Mouse (Mus musculus) ES-Bruce4 (cell line): ENCODE measurements at regions not wholly inside any gene's neighbourhood (a gene's known extent, or its start where the extent isn't known, plus 50 kb on each side); places are given as distances from the start of the nearest gene placed in this dataset.

ENCODE experiments used
- CTCF ChIP-seq: IDR thresholded peaks from one replicate; pipeline ENCODE4 v1.8.1; 2011; ENCODE audit warnings: low read depth, low read length
- EP300 ChIP-seq: IDR thresholded peaks from 2 replicates; pipeline ENCODE4 v1.6.1; 2011; ENCODE audit warnings: low read depth, low read length; ENCODE audit not compliant: insufficient read depth
- POLR2A ChIP-seq: IDR thresholded peaks from one replicate; pipeline ENCODE4 v1.8.1; 2011; ENCODE audit warnings: low read length; ENCODE audit not compliant: insufficient read depth

GRCm38 (mm10) chr1:185098975-185099958 lies 99.9 kb upstream of the Mark1 start:
- no peak for TF ChIP-seq POLR2A
- TF ChIP-seq CTCF: no peak
- peak; percentile 58; the same call in 1 of the 2 replicates for TF ChIP-seq EP300
